Mouse (Mus musculus) C2C12 (cell line): ENCODE data around the gene Ern1. TPM values are rescaled to one million over a fixed set of nuclear protein-coding genes. Genes with fewer than 3 reads are reported as not detected.

Source experiments
- H3K27me3 ChIP-seq: one replicate; pipeline ENCODE4 v1.6.1; 2011; ENCODE audit not compliant: control insufficient read depth, insufficient read depth, insufficient read length
- H3K36me3 ChIP-seq: one replicate; pipeline ENCODE4 v1.6.1; 2011; ENCODE audit not compliant: control insufficient read depth, insufficient read depth
- H3K4me3 ChIP-seq: one replicate; pipeline ENCODE4 v1.5.1; 2011; ENCODE audit warnings: mild to moderate bottlenecking, control low read depth; ENCODE audit not compliant: poor library complexity, insufficient read depth, severe bottlenecking
- H3K79me2 ChIP-seq: one replicate; pipeline ENCODE4 v1.6.1; 2011; ENCODE audit not compliant: control insufficient read depth, insufficient read depth
- H3K79me3 ChIP-seq: one replicate; pipeline ENCODE4 v1.6.1; 2011; ENCODE audit warnings: low read depth, control low read depth
- H3ac ChIP-seq: one replicate; pipeline ENCODE3; 2011; ENCODE audit warnings: low read depth; ENCODE audit not compliant: control insufficient read depth, insufficient read length
- CEBPB ChIP-seq: IDR thresholded peaks from one replicate; pipeline ENCODE4 v1.6.1; 2011; ENCODE audit warnings: low read depth, mild to moderate bottlenecking, control low read depth, moderate library complexity
- CTCF ChIP-seq: IDR thresholded peaks from one replicate; pipeline ENCODE4 v1.5.1; 2011; ENCODE audit not compliant: control insufficient read depth, insufficient read depth, insufficient read length
- FOSL1 ChIP-seq: IDR thresholded peaks from one replicate; pipeline ENCODE4 v1.8.0; 2011; ENCODE audit warnings: mild to moderate bottlenecking, low read length; ENCODE audit not compliant: poor library complexity, insufficient read depth, severe bottlenecking
- MAX ChIP-seq: IDR thresholded peaks from one replicate; pipeline ENCODE4 v1.6.1; 2011; ENCODE audit warnings: mild to moderate bottlenecking, control low read depth
- MYOD1 ChIP-seq: IDR thresholded peaks from one replicate; pipeline ENCODE4 v1.6.1; 2011; ENCODE audit warnings: low read depth; ENCODE audit not compliant: control insufficient read depth, insufficient read length
- MYOG ChIP-seq: IDR thresholded peaks from one replicate; pipeline ENCODE4 v1.6.1; 2011; ENCODE audit not compliant: control insufficient read depth, insufficient read length; ENCODE audit errors: extremely low read depth
- USF1 ChIP-seq: IDR thresholded peaks from one replicate; pipeline ENCODE4 v1.6.1; 2011; ENCODE audit warnings: low read depth, mild to moderate bottlenecking, control low read depth, moderate library complexity
- polyA plus RNA-seq: library from polyadenylated mRNA; unstranded; fragments of >200 nt; fragmentation: generic; extraction: Trizol; gene quantifications from one replicate; pipeline ENCODE4 v1.2.1, GENCODE M21; 2012; ENCODE audit warnings: missing spikeins

Ern1 gene
- polyA plus RNA-seq, 1 experiment: 6.0 TPM

- H3K79me3 ChIP-seq: no peaks in the 10 kb centered on the region
- TF ChIP-seq CTCF: no peak
- no peak for TF ChIP-seq FOSL1
- no peak for TF ChIP-seq MYOD1
- no peak for TF ChIP-seq MAX
- TF ChIP-seq USF1: no peak
- TF ChIP-seq MYOG: no peak
- no peak for TF ChIP-seq CEBPB
- no peak overlapping the region for H3K4me3 ChIP-seq
- peaks cover 58% of the 10 kb centered on the region for H3K27me3 ChIP-seq
- H3K79me2 ChIP-seq: no peaks in the 10 kb centered on the region
- H3ac ChIP-seq: no peak overlapping the region
- H3K36me3 ChIP-seq: no peaks in the 10 kb centered on the region
Observed at GRCm38 (mm10) chr11:106374559-106374958, 113.1 kb downstream of the Ern1 start.

- Histone ChIP-seq H3K4me3 (no peak overlapping the region), H3K79me3 (no peaks in the 10 kb centered on the region), H3K27me3 (peaks cover 57% of the 10 kb centered on the region), H3K79me2 (no peaks in the 10 kb centered on the region), H3ac (no peak overlapping the region), H3K36me3 (no peaks in the 10 kb centered on the region)
- TF ChIP-seq MYOG (no peak), MYOD1 (no peak), FOSL1 (no peak), MAX (no peak), USF1 (no peak), CTCF (no peak), CEBPB (no peak)
Observed at GRCm38 (mm10) chr11:106373998-106374397, 113.7 kb downstream of the Ern1 start.

- Histone ChIP-seq H3K79me2 (no peaks in the 10 kb centered on the region), H3K4me3 (no peak overlapping the region), H3K36me3 (no peaks in the 10 kb centered on the region), H3ac (no peak overlapping the region), H3K27me3 (peaks cover 16% of the 10 kb centered on the region), H3K79me3 (no peaks in the 10 kb centered on the region)
- TF ChIP-seq CTCF (peak; percentile 80), MAX (no peak)
Observed at GRCm38 (mm10) chr11:106366316-106366715, 121.3 kb downstream of the Ern1 start.

DNA sequence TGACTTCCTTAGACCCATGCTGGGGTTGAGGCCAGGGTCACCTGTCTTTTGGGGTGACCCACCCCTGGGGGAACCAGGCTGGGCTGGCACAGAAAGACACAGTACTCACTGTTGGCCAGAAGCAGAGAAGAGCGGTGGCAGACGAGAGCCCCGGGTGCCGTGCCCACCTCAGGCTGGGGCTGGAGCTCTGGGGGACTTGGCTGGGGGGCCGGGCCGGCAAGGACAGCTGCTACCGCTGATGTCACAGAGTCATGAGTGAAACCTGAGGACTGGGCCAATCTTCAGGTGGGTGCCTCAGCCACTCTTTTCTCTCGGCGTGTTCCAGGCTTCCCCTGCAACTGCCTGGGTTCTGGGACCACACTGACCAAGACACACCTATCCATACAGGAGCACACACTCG, 122.3 kb downstream of the Ern1 start, which contains the start of gene Prr29:
Prr29 (plus strand) TSS at position 107 of the 400 bp plus-strand sequence.
- Histone ChIP-seq H3K27me3 (peaks cover 16% of the 10 kb centered on the region), H3K4me3 (no peak within 1 kb of the TSS), H3K36me3 (no peaks in the 10 kb centered on the region), H3K79me2 (no peaks in the 10 kb centered on the region), H3ac (no peak within 1 kb of the TSS), H3K79me3 (no peaks in the 10 kb centered on the region)
- no peak for TF ChIP-seq CEBPB
- TF ChIP-seq MAX: no peak
- TF ChIP-seq MYOG: no peak
- no peak for TF ChIP-seq MYOD1
- no peak for TF ChIP-seq USF1
- no peak for TF ChIP-seq FOSL1
- no peak for TF ChIP-seq CTCF

DNA sequence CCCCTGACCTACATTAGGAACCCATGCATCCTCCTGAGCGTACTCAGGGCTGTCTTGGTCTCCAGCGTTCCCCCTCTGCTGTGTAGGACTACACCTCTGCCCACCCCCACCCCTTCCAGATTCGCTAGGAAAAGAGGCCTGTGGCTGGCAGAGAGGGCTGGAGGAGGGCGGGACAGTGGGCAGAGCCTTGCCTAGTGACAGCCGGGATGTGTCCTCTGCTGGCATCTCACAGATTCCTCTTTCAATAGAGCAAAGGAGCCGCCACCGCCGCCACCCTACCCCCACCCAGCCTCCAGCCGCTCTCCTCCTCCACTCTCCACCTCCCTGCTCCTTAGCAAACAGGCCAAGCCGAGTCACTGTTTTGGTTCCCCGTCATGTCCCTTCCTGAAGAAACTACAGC, 122.9 kb downstream of the Ern1 start:
- H3K27me3 ChIP-seq: peaks cover 16% of the 10 kb centered on the region
- H3ac ChIP-seq: no peak overlapping the region
- H3K4me3 ChIP-seq: no peak overlapping the region
- TF ChIP-seq CEBPB (no peak), USF1 (no peak), FOSL1 (no peak), MAX (no peak), MYOD1 (no peak), MYOG (no peak), CTCF (no peak)
- no peaks in the 10 kb centered on the region for H3K36me3 ChIP-seq
- no peaks in the 10 kb centered on the region for H3K79me2 ChIP-seq
- H3K79me3 ChIP-seq: no peaks in the 10 kb centered on the region

GRCm38 (mm10) chr11:106359350-106359749, 128.3 kb downstream of the Ern1 start:
- no peak overlapping the region for H3K4me3 ChIP-seq
- H3ac ChIP-seq: no peak overlapping the region
- H3K36me3 ChIP-seq: no peaks in the 10 kb centered on the region
- TF ChIP-seq MYOD1 (no peak), FOSL1 (no peak), MAX (no peak), USF1 (no peak), CTCF (no peak), CEBPB (no peak), MYOG (no peak)
- H3K27me3 ChIP-seq: peaks cover 7% of the 10 kb centered on the region
- no peaks in the 10 kb centered on the region for H3K79me2 ChIP-seq
- no peaks in the 10 kb centered on the region for H3K79me3 ChIP-seq
